Mouse (Mus musculus) olfactory bulb, adult 2 months (tissue): ENCODE results near the gene Fam71f2.

Experiments
- CTCF ChIP-seq: fragments of 200-500 bp; IDR thresholded peaks from 2 replicates; pipeline ENCODE4 v1.5.1; 2012; ENCODE audit warnings: low read depth, mild to moderate bottlenecking, low read length, moderate library complexity; ENCODE audit not compliant: insufficient read depth
- POLR2A ChIP-seq: fragments of 200-500 bp; IDR thresholded peaks from 2 replicates; pipeline ENCODE4 v1.6.1; 2012; ENCODE audit warnings: mild to moderate bottlenecking, low read depth, low read length, moderate library complexity; ENCODE audit not compliant: insufficient read depth

- TF ChIP-seq POLR2A (no peak), CTCF (no peak)
Observed at GRCm38 (mm10) chr6:29321586-29321985, 42.2 kb downstream of the Fam71f2 start.
